Mouse (Mus musculus): ENCODE data around the gene Flt3.

GRCm38 (mm10) chr5:147314646-147315431, 85.5 kb downstream of the Flt3 start:
- TF ChIP-seq POLR2A (IDR thresholded peaks at IDR 0.05; ENCODE audit: low read depth, low read length), result no peak
- TF ChIP-seq CTCF (IDR thresholded peaks at IDR 0.05; ENCODE audit: extremely low read depth, insufficient read length, insufficient replicate concordance, low read depth, low read length), result no peak
